Mouse (Mus musculus) heart, embryonic 14.5 days (tissue): ENCODE results near the gene Tas2r106. TPM values are rescaled to one million over a fixed set of nuclear protein-coding genes. Genes with fewer than 3 reads are reported as not detected.

Experiments
- ATAC-seq: fragments of 200-750 bp; cut with Nextera tagmentation; 2 replicates; pipeline ENCODE4 v1.8.0; 2017; ENCODE audit warnings: low read depth, moderate TSS enrichment; ENCODE audit not compliant: insufficient number of reproducible peaks, insufficient read depth, low FRiP score
- H3K27ac ChIP-seq, 2 experiments: fragments of 200-500 bp in 1 of 2; fragments of 300-500 bp in 1 of 2; sonication (generic) in 1 of 2; replicated peaks in 1 of 2; 2 replicates each; pipeline ENCODE4 v1.5.1; 2012 to 2014; ENCODE audit warnings: low read depth in 2 of 2, low read length in 2 of 2, control low read depth in 1 of 2, mild to moderate bottlenecking in 1 of 2, mixed read lengths in 1 of 2; ENCODE audit not compliant: control insufficient read depth in 1 of 2, insufficient read depth in 1 of 2
- H3K27me3 ChIP-seq: fragments of 300-500 bp; sonication (generic); 2 replicates; pipeline ENCODE4 v1.6.1; 2014; ENCODE audit warnings: mild to moderate bottlenecking, low read length, control low read depth; ENCODE audit not compliant: control insufficient read depth, insufficient read depth
- H3K36me3 ChIP-seq: fragments of 300-500 bp; sonication (generic); 2 replicates; pipeline ENCODE4 v1.6.1; 2014; ENCODE audit warnings: mild to moderate bottlenecking, control low read depth, low read length, mixed read lengths; ENCODE audit not compliant: control insufficient read depth, insufficient read depth
- H3K4me1 ChIP-seq, 2 experiments: fragments of 200-500 bp in 1 of 2; fragments of 300-500 bp in 1 of 2; sonication (generic) in 1 of 2; 2 replicates each; pipeline ENCODE4 v1.6.1; 2012 to 2014; ENCODE audit warnings: low read length in 2 of 2, control low read depth in 1 of 2, mixed read lengths in 1 of 2; ENCODE audit not compliant: control insufficient read depth in 2 of 2, insufficient read depth in 2 of 2
- H3K4me2 ChIP-seq: fragments of 300-500 bp; sonication (generic); 2 replicates; pipeline ENCODE4 v1.6.1; 2014; ENCODE audit warnings: mild to moderate bottlenecking, low read length
- H3K4me3 ChIP-seq, 2 experiments: fragments of 200-500 bp in 1 of 2; fragments of 300-500 bp in 1 of 2; sonication (generic) in 1 of 2; 2 replicates each; pipeline ENCODE4 v1.5.1; 2012 to 2014; ENCODE audit warnings: low read length in 2 of 2, mild to moderate bottlenecking in 2 of 2, control low read depth in 1 of 2, low read depth in 1 of 2, moderate library complexity in 1 of 2; ENCODE audit not compliant: control insufficient read depth in 1 of 2, insufficient read depth in 1 of 2
- H3K9ac ChIP-seq: fragments of 300-500 bp; sonication (generic); 2 replicates; pipeline ENCODE4 v1.6.1; 2014; ENCODE audit warnings: mild to moderate bottlenecking, low read length
- H3K9me3 ChIP-seq: fragments of 300-500 bp; sonication (generic); 2 replicates; pipeline ENCODE4 v1.6.1; 2016; ENCODE audit warnings: low read length, control low read depth; ENCODE audit not compliant: control insufficient read depth
- WGBS: fragments of 180-500 bp; shearing (Covaris S2); extraction: QIAGEN DNeasy Blood & Tissue Kit; methylation state at CpG from one replicate; pipeline ENCODE4 v1.1.7; 2014; 5-methylcytosine and 5-hydroxymethylcytosine counted together
- polyA plus RNA-seq: library from polyadenylated mRNA; unstranded; fragments of >200 nt; fragmentation: Nextera tagmentation; extraction: Ambion mirVana; gene quantifications from 2 replicates; pipeline ENCODE4 v1.2.1, GENCODE M21; 2014

The Tas2r106 gene
- not detected in 2 replicates for polyA plus RNA-seq

DNA sequence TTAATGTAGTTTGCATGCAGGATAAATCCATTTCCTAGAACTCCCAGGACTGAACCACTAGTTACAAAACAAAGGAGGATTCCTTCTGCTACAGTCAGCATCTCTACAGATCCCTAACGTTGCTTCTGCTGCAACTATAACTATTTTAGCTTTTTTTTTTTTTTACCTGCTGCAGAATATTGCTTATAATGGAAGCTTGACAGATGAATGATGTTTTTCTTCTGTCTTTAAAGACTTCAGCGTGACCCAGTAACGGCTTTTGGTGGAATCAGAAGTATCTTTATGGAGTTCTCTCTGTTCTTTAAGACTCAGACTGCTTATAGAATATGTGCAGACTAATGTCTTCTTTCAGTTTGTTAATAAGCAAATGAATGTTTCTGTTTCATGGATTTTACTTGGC, at the start of gene Tas2r106:
Tas2r106 (minus strand) TSS at position 101 of the 400 bp plus-strand sequence.
- no peaks in the 10 kb centered on the region for H3K27me3 ChIP-seq
- H3K36me3 ChIP-seq = no peaks in the 10 kb centered on the region
- WGBS = 62% methylated on average over 3 of the region's 3 CpGs
- ATAC-seq = no peak
- H3K4me3 ChIP-seq = no peak within 1 kb of the TSS
- no peaks in the 10 kb centered on the region for H3K4me1 ChIP-seq
- H3K9me3 ChIP-seq = peaks cover 14% of the 10 kb centered on the region; the same call in 1 of the 2 replicates
- H3K27ac ChIP-seq = no peak within 1 kb of the TSS
- no peak within 1 kb of the TSS for H3K4me2 ChIP-seq
- no peak within 1 kb of the TSS for H3K9ac ChIP-seq

DNA sequence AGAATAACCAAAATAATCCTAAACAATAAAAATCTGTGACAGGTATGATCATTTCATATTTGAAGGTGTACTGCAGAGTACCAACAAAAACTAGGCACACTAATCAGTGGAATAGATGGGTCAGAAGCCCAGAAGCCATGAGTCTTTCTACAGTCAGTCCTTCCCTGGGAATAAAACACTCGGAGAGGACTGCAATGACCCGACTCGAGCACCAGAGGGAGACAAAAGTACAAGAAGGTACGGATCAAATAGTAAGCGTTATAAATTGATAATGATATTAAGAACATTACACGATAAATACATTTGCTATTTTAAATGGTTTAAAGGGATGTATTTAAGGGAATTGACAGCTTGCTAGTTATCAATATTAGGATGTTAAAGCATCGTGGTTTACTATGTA, 34.1 kb upstream of the Tas2r106 start:
- Histone ChIP-seq H3K9ac (no peak overlapping the region), H3K36me3 (no peaks in the 10 kb centered on the region), H3K27ac (no peak overlapping the region), H3K4me1 (no peaks in the 10 kb centered on the region), H3K27me3 (no peaks in the 10 kb centered on the region), H3K4me3 (no peak overlapping the region), H3K4me2 (no peak overlapping the region), H3K9me3 (no peaks in the 10 kb centered on the region)
- no peak for ATAC-seq
- WGBS = 34% methylated on average over 7 of the region's 7 CpGs

DNA sequence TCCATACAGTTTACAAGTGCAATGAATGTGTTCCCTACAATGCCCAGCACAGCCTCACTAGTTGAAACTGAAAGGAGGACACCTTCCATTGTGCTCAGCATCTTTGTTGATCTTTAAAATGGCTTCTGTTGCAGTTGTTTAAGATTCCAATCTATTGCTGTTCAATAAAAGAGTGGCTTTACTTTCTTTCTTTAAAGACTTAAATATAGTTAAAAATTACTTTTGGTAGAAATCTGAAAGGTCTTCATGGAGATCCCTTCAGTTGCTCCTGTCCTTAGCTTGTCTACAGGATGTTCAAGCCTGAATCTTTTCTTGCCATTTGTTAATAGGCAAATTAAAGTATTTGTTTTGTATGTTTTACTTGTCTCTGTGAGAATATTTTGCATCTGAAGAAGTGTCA, 11.3 kb upstream of the Tas2r106 start, which contains the start of gene Tas2r114:
Tas2r114 (minus strand) TSS at position 101 of the 400 bp plus-strand sequence.
- Histone ChIP-seq H3K27ac (no peak within 1 kb of the TSS), H3K9ac (no peak within 1 kb of the TSS), H3K27me3 (no peaks in the 10 kb centered on the region), H3K36me3 (no peaks in the 10 kb centered on the region), H3K4me3 (no peak within 1 kb of the TSS), H3K4me2 (no peak within 1 kb of the TSS), H3K9me3 (0 out of 2 replicates have a peak, but pooled peaks cover 2% of the 10 kb centered on the region), H3K4me1 (no peaks in the 10 kb centered on the region)
- ATAC-seq = no peak

DNA sequence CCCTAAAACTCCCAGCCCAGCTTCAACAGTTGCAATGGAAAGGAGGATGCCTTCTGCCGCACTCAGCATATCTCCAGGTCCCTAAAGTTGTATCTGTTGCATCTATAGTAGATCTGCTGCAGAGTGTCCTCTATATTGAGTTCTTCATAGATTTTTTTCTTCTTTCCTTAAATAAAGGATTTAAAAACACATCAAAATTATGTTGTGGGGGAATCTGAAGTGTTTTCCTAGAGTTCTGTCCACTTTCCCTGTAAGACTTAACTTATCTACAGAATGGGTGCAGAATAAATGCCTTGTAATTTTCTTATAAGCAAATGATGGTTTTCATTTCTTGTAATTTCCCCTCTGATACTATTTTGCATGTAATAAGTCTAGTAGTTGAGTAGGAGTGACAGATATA, 8.7 kb upstream of the Tas2r106 start, which contains the start of gene Tas2r105:
Tas2r105 (minus strand) TSS at position 101 of the 400 bp plus-strand sequence.
- ATAC-seq = no peak
- no peak within 1 kb of the TSS for H3K4me2 ChIP-seq
- 0 out of 2 replicates have a peak, but pooled peaks cover 6% of the 10 kb centered on the region for H3K9me3 ChIP-seq
- H3K4me1 ChIP-seq = no peaks in the 10 kb centered on the region
- no peak within 1 kb of the TSS for H3K27ac ChIP-seq
- no peaks in the 10 kb centered on the region for H3K27me3 ChIP-seq
- 72% methylated on average over 1 of the region's 1 CpGs for WGBS
- H3K9ac ChIP-seq = no peak within 1 kb of the TSS
- no peaks in the 10 kb centered on the region for H3K36me3 ChIP-seq
- H3K4me3 ChIP-seq = no peak within 1 kb of the TSS

DNA sequence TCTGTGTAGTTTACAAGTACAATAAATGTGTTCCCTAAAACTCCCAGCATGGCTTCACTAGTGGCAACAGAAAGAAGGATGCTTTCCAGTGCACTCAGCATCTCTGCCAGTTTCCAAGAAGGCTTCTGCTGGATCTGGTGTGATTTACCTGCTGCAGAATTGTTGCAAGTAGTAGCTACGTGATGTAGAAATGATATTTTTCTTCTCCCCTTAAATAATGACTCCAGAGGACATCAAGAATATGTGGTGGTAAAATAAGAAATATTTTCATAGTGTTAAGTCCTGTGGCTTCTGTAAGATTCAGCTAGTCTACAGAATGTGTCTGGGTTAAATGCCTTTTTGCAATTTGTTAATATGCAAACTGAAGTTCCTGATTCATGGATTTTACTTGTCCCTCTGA, 7.0 kb upstream of the Tas2r106 start, which contains the start of gene Tas2r104:
Tas2r104 (minus strand) TSS at position 101 of the 400 bp plus-strand sequence.
- Histone ChIP-seq H3K27ac (no peak within 1 kb of the TSS), H3K27me3 (no peaks in the 10 kb centered on the region), H3K4me1 (no peaks in the 10 kb centered on the region), H3K9ac (no peak within 1 kb of the TSS), H3K4me2 (no peak within 1 kb of the TSS), H3K9me3 (0 out of 2 replicates have a peak, but pooled peaks cover 6% of the 10 kb centered on the region), H3K36me3 (no peaks in the 10 kb centered on the region), H3K4me3 (no peak within 1 kb of the TSS)
- ATAC-seq = no peak
- 60% methylated on average over 1 of the region's 1 CpGs for WGBS

DNA sequence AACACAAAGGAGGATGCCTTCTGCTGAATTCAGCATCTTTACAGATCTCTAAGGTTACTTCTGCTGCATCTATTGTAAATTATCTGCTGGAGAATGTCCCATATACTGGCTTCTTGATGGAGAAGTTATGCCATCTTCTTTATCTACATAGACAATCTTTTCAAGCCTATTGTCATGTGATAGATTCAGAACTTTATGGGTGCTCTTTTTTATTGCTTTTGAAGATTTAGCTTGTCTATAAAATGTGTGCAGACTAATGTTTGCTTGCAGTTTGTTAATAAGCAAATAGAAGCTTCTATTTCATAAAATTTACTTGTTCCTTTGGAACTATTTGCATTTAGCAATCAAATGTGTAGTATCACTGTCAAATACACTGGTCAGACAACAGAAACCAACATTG, 18.6 kb downstream of the Tas2r106 start, which contains the start of gene Tas2r107:
Tas2r107 (minus strand) TSS at position 101 of the 400 bp plus-strand sequence.
- H3K4me1 ChIP-seq = no peaks in the 10 kb centered on the region
- no peak within 1 kb of the TSS for H3K9ac ChIP-seq
- no peak within 1 kb of the TSS for H3K4me2 ChIP-seq
- H3K36me3 ChIP-seq = no peaks in the 10 kb centered on the region
- ATAC-seq = no peak
- peaks cover 8% of the 10 kb centered on the region; the same call in 1 of the 2 replicates for H3K9me3 ChIP-seq
- no peak within 1 kb of the TSS for H3K4me3 ChIP-seq
- H3K27me3 ChIP-seq = no peaks in the 10 kb centered on the region
- H3K27ac ChIP-seq = no peak within 1 kb of the TSS

DNA sequence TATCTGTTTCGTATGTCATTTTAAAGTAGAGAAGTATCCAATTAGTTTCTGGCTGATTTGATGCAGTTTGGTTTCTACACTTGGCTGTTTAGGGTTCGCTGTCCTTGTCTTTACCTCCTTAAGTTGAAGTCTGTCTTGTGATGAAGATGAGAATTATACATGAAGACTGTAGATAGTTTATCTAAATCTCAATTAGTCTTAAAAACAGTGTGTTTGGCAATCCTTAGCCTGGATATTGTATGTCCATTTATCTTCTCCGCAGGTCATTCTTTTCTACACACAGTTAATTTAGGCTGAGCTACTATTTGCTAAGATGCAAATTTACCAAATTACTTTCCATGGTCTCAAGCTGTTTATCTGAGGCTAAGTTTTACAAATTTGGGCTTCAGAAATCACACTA, 47.9 kb downstream of the Tas2r106 start, which contains the start of gene Tas2r130:
Tas2r130 (minus strand) TSS at position 101 of the 400 bp plus-strand sequence.
- Histone ChIP-seq H3K4me2 (no peak within 1 kb of the TSS), H3K4me1 (no peaks in the 10 kb centered on the region), H3K4me3 (no peak within 1 kb of the TSS), H3K27ac (no peak within 1 kb of the TSS), H3K27me3 (no peaks in the 10 kb centered on the region), H3K9me3 (no peaks in the 10 kb centered on the region), H3K9ac (no peak within 1 kb of the TSS), H3K36me3 (no peaks in the 10 kb centered on the region)
- ATAC-seq = no peak
- WGBS = 60% methylated on average over 3 of the region's 3 CpGs
